In genomic region chr11:29747881-29748280, GRCm38 (mm10) we compare ENCODE assay signal across 22 mouse cellular contexts.
"Had no signal": no experiment of that assay in that cellular context is flagged by ENCODE, and none has a peak within 500 bp of the region (broad histone marks: within the 10 kb centered on the region; RNA-seq: fewer than 3 reads in every experiment).

No protein-coding gene starts in this region.

- H3K4me1 ChIP-seq: hindbrain, embryonic 10.5 days; hindbrain, embryonic 12.5 days; intestine, embryonic 15.5 days; limb, embryonic 10.5 days; limb, embryonic 12.5 days; liver, embryonic 13.5 days; liver, embryonic 15.5 days had no signal

- H3K27ac ChIP-seq: gastrocnemius, adult 2 months; heart, adult 2 months; heart, embryonic 13.5 days; heart, embryonic 15.5 days; hindbrain, embryonic 10.5 days; hindbrain, embryonic 12.5 days; hindbrain, embryonic 14.5 days; intestine, embryonic 15.5 days; limb, embryonic 10.5 days; limb, embryonic 12.5 days; liver, embryonic 13.5 days; liver, embryonic 15.5 days had no signal

- H3K27me3 ChIP-seq: heart, embryonic 13.5 days; heart, embryonic 15.5 days; hindbrain, embryonic 12.5 days; intestine, embryonic 15.5 days; limb, embryonic 12.5 days; liver, embryonic 13.5 days; liver, embryonic 15.5 days had no signal

- DNase-seq: gastrocnemius, adult 2 months; gastrocnemius, postnatal 10 days; gastrocnemius, postnatal 25 days; heart, adult 2 months; heart, postnatal 14 days; heart, postnatal 36 days; kidney, adult 18-20 months; kidney, adult 8-10 months; kidney, postnatal 10 days; kidney, postnatal 25 days; kidney, postnatal 4 days; liver; liver, embryonic 13.5 days had no signal

- H3K4me3 ChIP-seq: gastrocnemius, adult 2 months; heart, adult 2 months; heart, embryonic 13.5 days; heart, embryonic 15.5 days; hindbrain, embryonic 10.5 days; hindbrain, embryonic 12.5 days; intestine, embryonic 15.5 days; limb, embryonic 10.5 days; limb, embryonic 12.5 days; liver, embryonic 13.5 days; liver, embryonic 15.5 days had no signal
